Mouse (Mus musculus) forelimb bud, embryonic 11.5 days (tissue): ENCODE measurements around the gene Cttn.

ENCODE experiments used
- DNase-seq: peaks from one replicate; pipeline ENCODE4 v3.0.0-alpha.2; 2012; ENCODE audit warnings: low read depth, low spot score

Gene Cttn

GRCm38 (mm10) chr7:144402492-144402891 lies 68.3 kb downstream of the Cttn start:
- DNase-seq = no peak

GRCm38 (mm10) chr7:144391727-144392126 lies 79.1 kb downstream of the Cttn start:
- no peak for DNase-seq

GRCm38 (mm10) chr7:144390676-144391075 lies 80.1 kb downstream of the Cttn start:
- no peak for DNase-seq

GRCm38 (mm10) chr7:144389704-144390103 lies 81.1 kb downstream of the Cttn start:
- DNase-seq = no peak

- DNase-seq = no peak
Measured at GRCm38 (mm10) chr7:144387537-144387936, 83.3 kb downstream of the Cttn start.
